Mouse (Mus musculus) monocyte, adult 59 days (primary cell): ENCODE measurements around the gene Gorasp1. TPM values are rescaled to one million over a fixed set of nuclear protein-coding genes. Genes with fewer than 3 reads are reported as not detected.

ENCODE experiments used
- total RNA-seq, 2 experiments: library from RNA; stranded (reverse); gene quantifications; one replicate each; pipeline ENCODE4 v1.2.4; 2023

Gorasp1 gene
- 10 to 100 TPM in 1 of 2 experiments, 1 to 10 TPM in 1; 6.8 to 10.9 TPM for total RNA-seq

GRCm38 (mm10) chr9:119937005-119937773 lies at the start of gene Gorasp1, which contains the start of gene Ttc21a:
Gorasp1 (minus strand) TSS chr9:119937565.
Ttc21a (plus strand) TSS chr9:119937606.

GRCm38 (mm10) chr9:119984536-119985011 lies 47.2 kb upstream of the Gorasp1 start, which contains the start of gene Csrnp1:
Csrnp1 (minus strand) TSS chr9:119984658.

GRCm38 (mm10) chr9:119894339-119895009 lies 42.9 kb downstream of the Gorasp1 start, which contains the start of gene Wdr48:
Wdr48 (plus strand) TSS chr9:119894878.

Other genes with a start within 250 kb of the Gorasp1 start
- gene Scn10a, start 218.2 kb downstream of the Gorasp1 start, total RNA-seq, result not detected
- not detected for gene Scn11a, start 112.1 kb downstream of the Gorasp1 start, total RNA-seq
- gene Wdr48, start 42.7 kb downstream of the Gorasp1 start, total RNA-seq, result 10 to 100 TPM; 48.1 to 56.3 TPM
- gene Ttc21a, start within 50 bp of the Gorasp1 start, total RNA-seq, result under 1 TPM in 1 of 2 experiments, not detected in 1; 0.15 TPM
- gene Csrnp1, start 47.1 kb upstream of the Gorasp1 start, total RNA-seq, result 100 to 1,000 TPM; 118 to 123 TPM
- gene Xirp1, start 86.0 kb upstream of the Gorasp1 start, total RNA-seq, result 1 to 10 TPM in 1 of 2 experiments, under 1 TPM in 1; 0.63 to 2.8 TPM
- 100 to 1,000 TPM; 261 to 284 TPM for gene Cx3cr1, start 132.3 kb upstream of the Gorasp1 start, total RNA-seq
- gene Ccr8, start 154.5 kb upstream of the Gorasp1 start, total RNA-seq, result not detected
- 10 to 100 TPM; 44.8 to 50.3 TPM for gene Slc25a38, start 172.8 kb upstream of the Gorasp1 start, total RNA-seq
- gene Rpsa, start 190.1 kb upstream of the Gorasp1 start, total RNA-seq, result 1,000 to 10,000 TPM; 1,179 to 1,199 TPM
- not detected for gene Mobp, start 212.1 kb upstream of the Gorasp1 start, total RNA-seq